Mouse (Mus musculus): ENCODE measurements at regions not wholly inside any gene's neighbourhood (a gene's known extent, or its start where the extent isn't known, plus 50 kb on each side); places are given as distances from the start of the nearest gene placed in this dataset.

DNA sequence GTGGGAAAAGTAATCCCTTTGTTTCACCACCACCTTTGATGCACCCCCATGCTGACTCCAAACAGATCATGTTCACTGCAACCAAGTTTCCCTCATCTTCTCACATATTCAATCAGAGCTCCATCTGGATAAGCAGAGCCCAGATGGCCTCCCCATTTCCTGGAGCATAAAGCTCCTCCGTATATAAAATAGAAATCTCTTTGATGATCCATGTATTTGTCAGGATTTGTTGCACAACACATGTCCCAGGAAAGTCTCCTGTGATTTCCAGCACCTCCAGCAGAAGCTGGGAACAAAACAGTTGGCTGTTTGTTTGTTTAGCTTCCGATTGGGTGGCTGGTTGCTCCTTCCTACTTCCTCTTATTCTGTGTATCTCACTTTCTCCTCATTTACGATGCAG, 364.9 kb downstream of the Mllt3 start:
- TF ChIP-seq CTCF (IDR thresholded peaks at IDR 0.05; ENCODE audit: control insufficient read depth, insufficient read depth, insufficient read length) (no peak), MYOG (IDR thresholded peaks at IDR 0.05; ENCODE audit: control insufficient read depth, extremely low read depth, insufficient read length) (no peak), MYOD1 (IDR thresholded peaks at IDR 0.05; ENCODE audit: control insufficient read depth, insufficient read length, low read depth) (no peak), USF1 (IDR thresholded peaks at IDR 0.05; ENCODE audit: low read depth) (no peak), FOSL1 (IDR thresholded peaks at IDR 0.05; ENCODE audit: insufficient read depth, low read length, poor library complexity, severe bottlenecking) (no peak), MAX (IDR thresholded peaks at IDR 0.05) (no peak)
